Mouse (Mus musculus): ENCODE measurements around the gene Dip2b.

DNA sequence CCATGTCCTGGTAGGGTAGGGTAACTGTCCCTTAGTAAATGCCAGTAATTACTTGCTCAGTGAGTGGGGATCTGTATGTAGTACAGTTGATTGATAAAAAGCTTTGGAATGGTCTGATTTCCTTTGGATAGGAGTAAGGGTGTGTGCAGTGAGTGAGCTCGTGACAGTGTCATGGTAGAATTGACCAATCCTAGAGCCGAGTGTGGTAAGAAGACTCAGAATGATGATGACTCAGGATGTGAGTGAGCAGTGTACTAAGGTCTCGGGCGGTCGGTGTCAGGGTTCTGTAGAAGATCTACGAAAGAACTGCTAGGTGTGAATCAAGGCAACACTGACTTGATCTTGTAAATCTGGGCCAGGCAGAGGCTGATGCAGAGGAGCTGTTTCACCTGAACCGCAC lies 207.5 kb downstream of the Dip2b start:
- TF ChIP-seq CTCF (conservative IDR thresholded peaks at IDR 0.05; ENCODE audit: low read length) (no peak), POU5F1 (IDR thresholded peaks at IDR 0.05; ENCODE audit: borderline replicate concordance, low read length) (no peak)

Measured in E14TG2a.4 (cell line).